Mouse (Mus musculus): ENCODE measurements around the gene Cdk13. TPM values are rescaled to one million over a fixed set of nuclear protein-coding genes. Genes with fewer than 3 reads are reported as not detected.

The Cdk13 gene
- polyA plus RNA-seq (2011; ENCODE audit: insufficient read length, low read depth, missing spikeins) = 53.4 and 57.8 TPM in 2 replicates

GRCm38 (mm10) chr13:17804909-17805613, at the start of gene Cdk13:
TSS of gene Cdk13 (minus strand) at chr13:17805097.
- Histone ChIP-seq H3K4me3 (ENCODE audit: insufficient read depth, low read length) (peak within 1 kb of the TSS; percentile 96), H3K27ac (ENCODE audit: insufficient read depth, low read length) (peak within 1 kb of the TSS; percentile 95), H3K4me1 (ENCODE audit: control insufficient read depth, insufficient read depth, low read length) (no peaks in the 10 kb centered on the region)
- TF ChIP-seq POLR2A (IDR thresholded peaks at IDR 0.05; ENCODE audit: low read depth, low read length) (peak; percentile 99), CTCF (IDR thresholded peaks at IDR 0.05; ENCODE audit: borderline replicate concordance, insufficient read depth, low read length) (no peak)

GRCm38 (mm10) chr13:17843336-17843735, 38.4 kb upstream of the Cdk13 start:
- TF ChIP-seq CTCF (IDR thresholded peaks at IDR 0.05; ENCODE audit: borderline replicate concordance, insufficient read depth, low read length) = no peak
- TF ChIP-seq POLR2A (IDR thresholded peaks at IDR 0.05; ENCODE audit: low read depth, low read length) = no peak
- Histone ChIP-seq H3K4me3 (ENCODE audit: insufficient read depth, low read length) (no peak overlapping the region), H3K4me1 (ENCODE audit: control insufficient read depth, insufficient read depth, low read length) (no peaks in the 10 kb centered on the region), H3K27ac (ENCODE audit: insufficient read depth, low read length) (no peak overlapping the region)

GRCm38 (mm10) chr13:17842756-17843155, 37.9 kb upstream of the Cdk13 start:
- Histone ChIP-seq H3K4me1 (ENCODE audit: control insufficient read depth, insufficient read depth, low read length) (no peaks in the 10 kb centered on the region), H3K27ac (ENCODE audit: insufficient read depth, low read length) (no peak overlapping the region), H3K4me3 (ENCODE audit: insufficient read depth, low read length) (no peak overlapping the region)
- TF ChIP-seq CTCF (IDR thresholded peaks at IDR 0.05; ENCODE audit: borderline replicate concordance, insufficient read depth, low read length) = no peak
- no peak for TF ChIP-seq POLR2A (IDR thresholded peaks at IDR 0.05; ENCODE audit: low read depth, low read length)

GRCm38 (mm10) chr13:17839137-17839536, 34.2 kb upstream of the Cdk13 start:
- H3K4me1 ChIP-seq (ENCODE audit: control insufficient read depth, insufficient read depth, low read length) = no peaks in the 10 kb centered on the region
- TF ChIP-seq POLR2A (IDR thresholded peaks at IDR 0.05; ENCODE audit: low read depth, low read length) (no peak), CTCF (IDR thresholded peaks at IDR 0.05; ENCODE audit: borderline replicate concordance, insufficient read depth, low read length) (no peak)
- H3K27ac ChIP-seq (ENCODE audit: insufficient read depth, low read length) = no peak overlapping the region
- no peak overlapping the region for H3K4me3 ChIP-seq (ENCODE audit: insufficient read depth, low read length)

GRCm38 (mm10) chr13:17838484-17838851, 33.6 kb upstream of the Cdk13 start:
- no peak overlapping the region for H3K4me3 ChIP-seq (ENCODE audit: insufficient read depth, low read length)
- H3K4me1 ChIP-seq (ENCODE audit: control insufficient read depth, insufficient read depth, low read length) = no peaks in the 10 kb centered on the region
- no peak overlapping the region for H3K27ac ChIP-seq (ENCODE audit: insufficient read depth, low read length)
- no peak for TF ChIP-seq CTCF (IDR thresholded peaks at IDR 0.05; ENCODE audit: borderline replicate concordance, insufficient read depth, low read length)
- TF ChIP-seq POLR2A (IDR thresholded peaks at IDR 0.05; ENCODE audit: low read depth, low read length) = no peak

GRCm38 (mm10) chr13:17837610-17838483, 33.0 kb upstream of the Cdk13 start:
- Histone ChIP-seq H3K27ac (ENCODE audit: insufficient read depth, low read length) (no peak overlapping the region), H3K4me1 (ENCODE audit: control insufficient read depth, insufficient read depth, low read length) (no peaks in the 10 kb centered on the region), H3K4me3 (ENCODE audit: insufficient read depth, low read length) (no peak overlapping the region)
- no peak for TF ChIP-seq CTCF (IDR thresholded peaks at IDR 0.05; ENCODE audit: borderline replicate concordance, insufficient read depth, low read length)
- TF ChIP-seq POLR2A (IDR thresholded peaks at IDR 0.05; ENCODE audit: low read depth, low read length) = no peak

- H3K4me1 ChIP-seq (ENCODE audit: control insufficient read depth, insufficient read depth, low read length) = no peaks in the 10 kb centered on the region
- no peak overlapping the region for H3K4me3 ChIP-seq (ENCODE audit: insufficient read depth, low read length)
- no peak for TF ChIP-seq POLR2A (IDR thresholded peaks at IDR 0.05; ENCODE audit: low read depth, low read length)
- no peak overlapping the region for H3K27ac ChIP-seq (ENCODE audit: insufficient read depth, low read length)
Observed at GRCm38 (mm10) chr13:17836808-17837207, 31.9 kb upstream of the Cdk13 start.

GRCm38 (mm10) chr13:17832940-17833339, 28.0 kb upstream of the Cdk13 start:
- H3K4me1 ChIP-seq (ENCODE audit: control insufficient read depth, insufficient read depth, low read length) = no peaks in the 10 kb centered on the region
- TF ChIP-seq CTCF (IDR thresholded peaks at IDR 0.05; ENCODE audit: borderline replicate concordance, insufficient read depth, low read length) (no peak), POLR2A (IDR thresholded peaks at IDR 0.05; ENCODE audit: low read depth, low read length) (no peak)
- H3K4me3 ChIP-seq (ENCODE audit: insufficient read depth, low read length) = no peak overlapping the region
- H3K27ac ChIP-seq (ENCODE audit: insufficient read depth, low read length) = no peak overlapping the region

- Histone ChIP-seq H3K4me1 (ENCODE audit: control insufficient read depth, insufficient read depth, low read length) (no peaks in the 10 kb centered on the region), H3K4me3 (ENCODE audit: insufficient read depth, low read length) (no peak overlapping the region), H3K27ac (ENCODE audit: insufficient read depth, low read length) (no peak overlapping the region)
- TF ChIP-seq CTCF (IDR thresholded peaks at IDR 0.05; ENCODE audit: borderline replicate concordance, insufficient read depth, low read length) = no peak
- TF ChIP-seq POLR2A (IDR thresholded peaks at IDR 0.05; ENCODE audit: low read depth, low read length) = no peak
Observed at GRCm38 (mm10) chr13:17817226-17817625, 12.3 kb upstream of the Cdk13 start.

- Histone ChIP-seq H3K27ac (ENCODE audit: insufficient read depth, low read length) (peak overlapping the region; percentile 82), H3K4me1 (ENCODE audit: control insufficient read depth, insufficient read depth, low read length) (no peaks in the 10 kb centered on the region), H3K4me3 (ENCODE audit: insufficient read depth, low read length) (peak overlapping the region; percentile 63)
- TF ChIP-seq CTCF (IDR thresholded peaks at IDR 0.05; ENCODE audit: borderline replicate concordance, insufficient read depth, low read length) (no peak), POLR2A (IDR thresholded peaks at IDR 0.05; ENCODE audit: low read depth, low read length) (no peak)
Observed at GRCm38 (mm10) chr13:17805614-17805975, 698 bp upstream of the Cdk13 start.

Measured in embryonic fibroblast, embryonic 13.5 days (primary cell).